ENCODE assay signal across 9 mouse cellular contexts in the genomic region with DNA sequence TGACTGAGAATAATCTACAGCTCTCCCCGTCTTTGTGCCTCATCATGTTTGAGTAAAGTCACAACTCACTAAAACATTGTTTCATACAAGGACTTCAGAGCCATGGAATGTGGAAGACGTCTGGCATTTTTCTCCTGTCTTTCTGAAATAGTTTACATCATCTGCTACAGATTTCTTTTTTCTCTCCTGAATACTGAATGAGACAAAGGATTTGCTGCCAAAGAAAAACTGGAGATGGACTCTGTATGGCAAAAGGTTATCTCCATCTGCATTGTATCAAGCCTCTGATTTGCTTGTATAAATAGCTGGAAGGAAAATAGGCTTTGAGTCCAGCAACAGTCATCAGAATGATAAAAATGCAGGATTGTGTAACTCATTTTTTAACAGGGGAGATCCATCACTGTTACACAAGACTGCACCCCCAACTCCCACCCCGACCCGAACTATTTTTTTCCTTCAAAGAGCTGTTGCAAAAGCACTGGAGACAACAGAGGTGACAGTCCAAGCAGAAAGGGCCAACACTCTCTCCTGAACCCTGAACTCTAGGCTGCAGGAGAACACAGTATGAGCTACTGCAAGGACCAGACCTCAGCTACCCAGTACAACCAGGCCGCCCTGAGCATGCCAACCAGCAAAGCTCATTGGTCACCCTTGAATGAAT. TPM values are rescaled to one million over a fixed set of nuclear protein-coding genes. Genes with fewer than 3 reads are reported as not detected.
DNase-seq lines count a peak whose midpoint lies in the region; ATAC-seq and TF ChIP-seq lines count a peak whose summit lies in the region.
"Had no signal": no experiment of that assay in that cellular context is flagged by ENCODE, and none has a peak within 500 bp of the region (broad histone marks: within the 10 kb centered on the region; RNA-seq: fewer than 3 reads in every experiment).

No protein-coding gene starts in this region.

- H3K27ac ChIP-seq in heart, embryonic 10.5 days = no peak overlapping the region
- peak overlapping the region; percentile 31; the same call in 1 of the 2 replicates for H3K27ac ChIP-seq in embryonic facial prominence, embryonic 15.5 days (replicated peaks)
- H3K27ac ChIP-seq in kidney, postnatal 0 days = 0 out of 2 replicates have a peak overlapping the region, but pooled peaks have one; percentile 11
- H3K27ac ChIP-seq in forebrain, postnatal 0 days (ENCODE audit: low read depth, low read length) = no peak overlapping the region

- no peak overlapping the region for H3K4me3 ChIP-seq in heart, embryonic 10.5 days
- no peak overlapping the region for H3K4me3 ChIP-seq in embryonic facial prominence, embryonic 15.5 days (replicated peaks)
- H3K4me3 ChIP-seq in kidney, postnatal 0 days (replicated peaks; ENCODE audit: low read depth, low read length) = no peak overlapping the region
- H3K4me3 ChIP-seq in forebrain, postnatal 0 days (ENCODE audit: low read depth, low read length) = no peak overlapping the region

- H3K27me3 ChIP-seq in heart, embryonic 10.5 days (ENCODE audit: insufficient read depth, poor library complexity, severe bottlenecking) = no peaks in the 10 kb centered on the region
- H3K27me3 ChIP-seq in embryonic facial prominence, embryonic 15.5 days = no peaks in the 10 kb centered on the region
- H3K27me3 ChIP-seq in kidney, postnatal 0 days (ENCODE audit: insufficient read depth, low read length) = no peaks in the 10 kb centered on the region
- H3K27me3 ChIP-seq in forebrain, postnatal 0 days (ENCODE audit: insufficient read depth, low read length) = no peaks in the 10 kb centered on the region

- no peaks in the 10 kb centered on the region for H3K36me3 ChIP-seq in heart, embryonic 10.5 days
- no peaks in the 10 kb centered on the region for H3K36me3 ChIP-seq in embryonic facial prominence, embryonic 15.5 days
- H3K36me3 ChIP-seq in kidney, postnatal 0 days (ENCODE audit: insufficient read depth, low read length) = no peaks in the 10 kb centered on the region
- no peaks in the 10 kb centered on the region for H3K36me3 ChIP-seq in forebrain, postnatal 0 days (ENCODE audit: insufficient read depth)

- H3K4me1 ChIP-seq in heart, embryonic 10.5 days = 0 out of 2 replicates have a peak, but pooled peaks cover 4% of the 10 kb centered on the region
- 0 out of 2 replicates have a peak, but pooled peaks cover 6% of the 10 kb centered on the region for H3K4me1 ChIP-seq in embryonic facial prominence, embryonic 15.5 days
- no peaks in the 10 kb centered on the region for H3K4me1 ChIP-seq in kidney, postnatal 0 days (replicated peaks; ENCODE audit: insufficient read depth, low read length)
- H3K4me1 ChIP-seq in forebrain, postnatal 0 days (ENCODE audit: insufficient read depth) = no peaks in the 10 kb centered on the region

- ATAC-seq in embryonic facial prominence, embryonic 15.5 days (ENCODE audit: insufficient number of reproducible peaks, low FRiP score, low TSS enrichment, low read depth) = no peak
- 0 out of 2 replicates have a peak, but pooled peaks have one; percentile 25 for ATAC-seq in kidney, postnatal 0 days (replicated peaks; ENCODE audit: low FRiP score, low read depth)
- ATAC-seq in forebrain, postnatal 0 days = no peak

- H3K4me2 ChIP-seq in embryonic facial prominence, embryonic 15.5 days (replicated peaks) = no peak overlapping the region
- H3K4me2 ChIP-seq in kidney, postnatal 0 days (ENCODE audit: low read length) = no peak overlapping the region
- H3K4me2 ChIP-seq in forebrain, postnatal 0 days (ENCODE audit: low read depth) = no peak overlapping the region

- H3K9ac ChIP-seq in embryonic facial prominence, embryonic 15.5 days = no peak overlapping the region
- H3K9ac ChIP-seq in kidney, postnatal 0 days (ENCODE audit: low read depth, low read length) = no peak overlapping the region
- H3K9ac ChIP-seq in forebrain, postnatal 0 days = no peak overlapping the region

- no peaks in the 10 kb centered on the region for H3K9me3 ChIP-seq in heart, embryonic 10.5 days
- no peaks in the 10 kb centered on the region for H3K9me3 ChIP-seq in embryonic facial prominence, embryonic 15.5 days (replicated peaks)
- no peaks in the 10 kb centered on the region for H3K9me3 ChIP-seq in kidney, postnatal 0 days (replicated peaks; ENCODE audit: low read length)
- no peaks in the 10 kb centered on the region for H3K9me3 ChIP-seq in forebrain, postnatal 0 days (ENCODE audit: low read length)

- intact Hi-C loops in left cerebral cortex, postnatal 25 days (cut with DNase I) = no loop called here

- TF ChIP-seq CTCF in kidney, postnatal 0 days (IDR thresholded peaks at IDR 0.05; ENCODE audit: low read depth) = no peak
- TF ChIP-seq CTCF in forebrain, postnatal 0 days (IDR thresholded peaks at IDR 0.05; ENCODE audit: low read depth) = no peak

- peak; percentile 72 for DNase-seq in heart, adult 9 months (ENCODE audit: low spot score in 2 of 2)
- no peak for DNase-seq in heart, embryonic 10.5 days (ENCODE audit: low spot score)
- DNase-seq in kidney, postnatal 0 days (ENCODE audit: low spot score) = peak; percentile 78
- DNase-seq in lung, postnatal 4 days = peak; percentile 17 to 44
- DNase-seq in left cerebral cortex, postnatal 25 days (ENCODE audit: low spot score in 2 of 2) = no peak
- no peak for DNase-seq in thymus, adult 18-20 months
- DNase-seq in forebrain, postnatal 0 days = no peak
- DNase-seq: right cerebral cortex, adult 18-20 months had no signal

- WGBS in heart, embryonic 10.5 days = 63% methylated on average over 5 of the region's 5 CpGs
- WGBS in embryonic facial prominence, embryonic 15.5 days = 47% methylated on average over 5 of the region's 5 CpGs
- WGBS in kidney, postnatal 0 days = 36% methylated on average over 5 of the region's 5 CpGs
- WGBS in forebrain, postnatal 0 days = 81% methylated on average over 5 of the region's 5 CpGs

RNA-seq across cellular contexts. Expression of a gene that starts 21.8 kb away (rescaled TPM):
- polyA plus RNA-seq in heart, embryonic 10.5 days (2016; fragmentation: Nextera tagmentation; extraction: Ambion mirVana) = 1.8 and 3.4 TPM in 2 replicates
- polyA plus RNA-seq in embryonic facial prominence, embryonic 15.5 days (2015; fragmentation: Nextera tagmentation; extraction: Ambion mirVana) = 9.3 and 10.9 TPM in 2 replicates
- 2.4 and 2.5 TPM in 2 replicates for polyA plus RNA-seq in kidney, postnatal 0 days (2015; fragmentation: Nextera tagmentation; extraction: Ambion mirVana)
- 1 to 10 TPM in 1 of 2 experiments, under 1 TPM in 1; 0.96 to 1.0 TPM for total RNA-seq in left cerebral cortex, postnatal 25 days (2021)
- total RNA-seq in forebrain, postnatal 0 days (2014; rRNA removed) = 1.3 and 3.0 TPM in 2 replicates
- 0.21 and 0.47 TPM in 2 replicates for polyA plus RNA-seq in forebrain, postnatal 0 days (2015; fragmentation: Nextera tagmentation; extraction: Ambion mirVana)

Comparison
In these comparisons a context has a peak if more than half of its experiments do, and no peak if none do; other contexts are left out.
1. DNase-seq: peak in heart, adult 9 months (2 of 2), kidney, postnatal 0 days (single experiment) and lung, postnatal 4 days (2 of 2); none in heart, embryonic 10.5 days (single experiment), left cerebral cortex, postnatal 25 days (0 of 2), thymus, adult 18-20 months (0 of 2) and forebrain, postnatal 0 days (single experiment).
2. H3K27ac ChIP-seq: peak in embryonic facial prominence, embryonic 15.5 days (single experiment) and kidney, postnatal 0 days (single experiment); none in heart, embryonic 10.5 days (single experiment) and forebrain, postnatal 0 days (single experiment).